Mouse (Mus musculus) forebrain, postnatal 0 days (tissue): ENCODE measurements around the gene Tmem252. TPM values are rescaled to one million over a fixed set of nuclear protein-coding genes. Genes with fewer than 3 reads are reported as not detected.

Experiments
- ATAC-seq: fragments of 200-750 bp; cut with Nextera tagmentation; 2 replicates; pipeline ENCODE4 v1.8.0; 2017; ENCODE audit warnings: mild to moderate bottlenecking, moderate library complexity
- DNase-seq: peaks from one replicate; pipeline ENCODE4 v3.0.0-alpha.2; 2015
- H3K27ac ChIP-seq: fragments of 300-500 bp; sonication (generic); 2 replicates; pipeline ENCODE4 v1.5.1; 2014; ENCODE audit warnings: low read depth, mild to moderate bottlenecking, antibody characterized with exemption, low read length, moderate library complexity, mixed read lengths
- H3K27me3 ChIP-seq: fragments of 300-500 bp; sonication (generic); 2 replicates; pipeline ENCODE4 v1.6.1; 2014; ENCODE audit warnings: mild to moderate bottlenecking, low read length, mixed read lengths; ENCODE audit not compliant: insufficient read depth
- H3K36me3 ChIP-seq: fragments of 300-500 bp; sonication (generic); 2 replicates; pipeline ENCODE4 v1.6.1; 2014; ENCODE audit warnings: mild to moderate bottlenecking, moderate library complexity; ENCODE audit not compliant: insufficient read depth
- H3K4me1 ChIP-seq: fragments of 300-500 bp; sonication (generic); 2 replicates; pipeline ENCODE4 v1.6.1; 2014; ENCODE audit warnings: antibody characterized with exemption; ENCODE audit not compliant: insufficient read depth
- H3K4me2 ChIP-seq: fragments of 300-500 bp; sonication (generic); 2 replicates; pipeline ENCODE4 v1.6.1; 2014; ENCODE audit warnings: low read depth, mild to moderate bottlenecking, moderate library complexity
- H3K4me3 ChIP-seq: fragments of 300-500 bp; sonication (generic); 2 replicates; pipeline ENCODE4 v1.5.1; 2014; ENCODE audit warnings: low read depth, low read length, mixed read lengths
- H3K9ac ChIP-seq: fragments of 300-500 bp; sonication (generic); 2 replicates; pipeline ENCODE4 v1.6.1; 2014; ENCODE audit warnings: mild to moderate bottlenecking
- H3K9me3 ChIP-seq: fragments of 300-500 bp; sonication (generic); 2 replicates; pipeline ENCODE4 v1.6.1; 2016; ENCODE audit warnings: low read length
- CTCF ChIP-seq: sonication (generic); IDR thresholded peaks from 2 replicates; pipeline ENCODE4 v1.5.1; 2016; ENCODE audit warnings: antibody characterized with exemption, control low read depth, low read depth
- WGBS: fragments of 180-500 bp; shearing (Covaris S2); extraction: QIAGEN DNeasy Blood & Tissue Kit; methylation state at CpG from one replicate; pipeline ENCODE4 v1.1.7; 2014; 5-methylcytosine and 5-hydroxymethylcytosine counted together
- polyA plus RNA-seq: library from polyadenylated mRNA; unstranded; fragments of >200 nt; fragmentation: Nextera tagmentation; extraction: Ambion mirVana; gene quantifications from 2 replicates; pipeline ENCODE4 v1.2.1, GENCODE M21; 2015
- total RNA-seq: library from RNA; depleted of rRNA; stranded (reverse); fragments of >200 nt; gene quantifications from 2 replicates; pipeline ENCODE4 v1.2.3, GENCODE M21; 2014

The Tmem252 gene
- total and polyA plus RNA-seq, 2 experiments from 2014 or later, result 0.98 to 1.2 TPM

DNA sequence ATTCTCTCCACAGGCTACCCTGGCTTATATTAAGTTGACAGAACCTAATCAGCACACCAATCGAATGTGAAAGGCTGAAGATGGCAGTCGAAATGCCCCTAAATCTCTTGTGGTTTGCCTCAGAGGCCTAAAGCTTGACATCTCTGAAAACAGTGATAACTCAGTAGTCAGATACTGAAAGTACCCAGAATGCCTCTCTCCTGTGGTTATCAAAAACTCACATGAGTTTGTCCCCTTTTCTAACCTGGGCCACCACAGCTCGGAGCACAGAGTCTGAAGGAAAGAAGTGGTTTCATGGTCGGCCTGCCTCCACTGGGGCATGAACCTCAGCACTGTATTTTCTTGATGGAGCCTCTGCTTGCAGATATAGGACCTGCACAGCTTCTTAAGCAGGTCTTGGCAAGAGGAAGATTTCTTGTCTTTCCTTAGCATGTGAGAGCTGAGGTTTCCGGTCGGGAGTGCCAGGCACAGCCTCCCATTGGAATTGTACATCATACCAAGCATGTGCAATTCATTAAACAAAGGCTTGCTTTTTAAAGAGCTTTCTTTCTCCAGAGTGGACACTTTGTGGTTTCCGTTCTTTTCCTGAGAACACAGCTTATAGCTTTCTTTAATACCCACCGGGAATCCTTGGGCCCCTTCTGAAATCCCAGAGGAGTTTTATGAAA lies 27.5 kb upstream of the Tmem252 start:
- Histone ChIP-seq H3K36me3 (no peaks in the 10 kb centered on the region), H3K9ac (no peak overlapping the region), H3K4me1 (no peaks in the 10 kb centered on the region), H3K9me3 (no peaks in the 10 kb centered on the region), H3K27me3 (no peaks in the 10 kb centered on the region; the same call in 1 of the 2 replicates), H3K27ac (no peak overlapping the region), H3K4me3 (no peak overlapping the region), H3K4me2 (no peak overlapping the region)
- 77% methylated on average over 8 of the region's 8 CpGs for WGBS
- no peak for ATAC-seq
- no peak for DNase-seq
- TF ChIP-seq CTCF, result no peak

DNA sequence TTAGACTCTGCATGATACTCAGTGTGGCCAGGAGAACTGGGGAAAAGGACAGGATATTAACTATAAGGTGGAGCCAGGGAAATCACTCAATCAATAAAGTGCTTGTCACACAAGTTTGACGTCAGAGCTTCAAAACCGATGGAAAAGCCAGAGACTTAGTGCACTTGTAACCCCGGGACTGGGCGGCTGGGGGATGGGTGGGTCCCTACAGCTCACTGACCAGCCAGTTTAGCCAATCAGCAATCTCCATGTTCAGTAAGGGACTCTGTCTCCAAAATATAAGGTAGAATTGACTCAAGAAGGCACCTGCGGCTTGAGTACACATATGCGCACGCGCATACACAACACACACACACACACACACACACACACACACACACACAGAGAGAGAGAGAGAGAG lies 25.8 kb upstream of the Tmem252 start:
- ATAC-seq, result no peak
- Histone ChIP-seq H3K9me3 (no peaks in the 10 kb centered on the region), H3K9ac (no peak overlapping the region), H3K4me3 (no peak overlapping the region), H3K36me3 (no peaks in the 10 kb centered on the region), H3K27ac (no peak overlapping the region), H3K4me2 (no peak overlapping the region), H3K4me1 (peaks cover 3% of the 10 kb centered on the region; the same call in 1 of the 2 replicates), H3K27me3 (no peaks in the 10 kb centered on the region; the same call in 1 of the 2 replicates)
- TF ChIP-seq CTCF, result no peak
- no peak for DNase-seq
- 81% methylated on average over 8 of the region's 8 CpGs for WGBS

DNA sequence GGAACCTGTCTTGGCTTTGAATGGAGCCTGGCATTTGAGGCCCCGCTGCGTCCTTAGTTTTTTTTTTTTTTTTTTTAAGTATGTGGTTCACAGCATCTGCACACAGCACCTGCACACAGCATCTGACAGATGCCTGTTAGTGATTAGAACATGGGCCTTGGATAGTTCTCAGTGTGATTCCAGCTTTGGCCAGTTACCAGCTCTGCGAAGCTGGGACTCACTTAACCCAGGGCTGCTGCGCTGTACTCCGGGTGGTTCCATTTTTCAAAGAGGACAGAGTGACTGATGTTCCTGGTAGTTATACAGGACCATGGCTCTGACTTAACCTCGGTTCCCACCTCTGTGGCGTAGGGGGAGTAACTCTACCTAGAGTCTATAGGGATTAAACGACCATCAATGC lies 23.4 kb upstream of the Tmem252 start:
- H3K9ac ChIP-seq, result no peak overlapping the region
- no peaks in the 10 kb centered on the region for H3K36me3 ChIP-seq
- DNase-seq (no peak), ATAC-seq (no peak)
- H3K9me3 ChIP-seq, result no peaks in the 10 kb centered on the region
- no peak overlapping the region for H3K4me2 ChIP-seq
- H3K27me3 ChIP-seq, result no peaks in the 10 kb centered on the region; the same call in 1 of the 2 replicates
- 53% methylated on average over 8 of the region's 8 CpGs for WGBS
- H3K4me3 ChIP-seq, result no peak overlapping the region
- no peak for TF ChIP-seq CTCF
- H3K4me1 ChIP-seq, result peaks cover 3% of the 10 kb centered on the region; the same call in 1 of the 2 replicates
- no peak overlapping the region for H3K27ac ChIP-seq

DNA sequence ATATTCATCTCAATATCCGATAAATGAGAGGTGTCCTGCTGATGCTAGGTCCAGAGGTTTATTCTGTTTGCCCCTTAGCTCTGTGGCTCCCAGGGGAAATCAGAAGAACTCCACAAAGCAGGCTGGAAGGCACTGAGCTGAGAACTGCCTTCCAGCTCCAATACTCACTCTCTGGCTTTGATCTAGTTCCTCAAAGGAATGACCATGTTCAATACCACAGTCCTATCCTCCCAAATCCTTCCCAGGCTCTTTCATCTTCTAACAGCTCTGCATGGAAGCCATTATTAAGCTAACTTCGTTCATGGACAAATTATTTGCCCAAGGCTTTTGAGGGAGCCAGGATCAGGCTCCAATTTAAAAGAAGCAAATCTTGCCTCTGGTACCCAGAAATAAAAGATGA lies 22.2 kb upstream of the Tmem252 start:
- Histone ChIP-seq H3K9me3 (no peaks in the 10 kb centered on the region), H3K4me3 (no peak overlapping the region), H3K4me2 (no peak overlapping the region), H3K27me3 (no peaks in the 10 kb centered on the region; the same call in 1 of the 2 replicates), H3K27ac (no peak overlapping the region), H3K36me3 (no peaks in the 10 kb centered on the region), H3K9ac (no peak overlapping the region), H3K4me1 (peaks cover 3% of the 10 kb centered on the region; the same call in 1 of the 2 replicates)
- ATAC-seq, result no peak
- TF ChIP-seq CTCF, result no peak
- no peak for DNase-seq
- WGBS, result 33% methylated on average over 2 of the region's 2 CpGs

DNA sequence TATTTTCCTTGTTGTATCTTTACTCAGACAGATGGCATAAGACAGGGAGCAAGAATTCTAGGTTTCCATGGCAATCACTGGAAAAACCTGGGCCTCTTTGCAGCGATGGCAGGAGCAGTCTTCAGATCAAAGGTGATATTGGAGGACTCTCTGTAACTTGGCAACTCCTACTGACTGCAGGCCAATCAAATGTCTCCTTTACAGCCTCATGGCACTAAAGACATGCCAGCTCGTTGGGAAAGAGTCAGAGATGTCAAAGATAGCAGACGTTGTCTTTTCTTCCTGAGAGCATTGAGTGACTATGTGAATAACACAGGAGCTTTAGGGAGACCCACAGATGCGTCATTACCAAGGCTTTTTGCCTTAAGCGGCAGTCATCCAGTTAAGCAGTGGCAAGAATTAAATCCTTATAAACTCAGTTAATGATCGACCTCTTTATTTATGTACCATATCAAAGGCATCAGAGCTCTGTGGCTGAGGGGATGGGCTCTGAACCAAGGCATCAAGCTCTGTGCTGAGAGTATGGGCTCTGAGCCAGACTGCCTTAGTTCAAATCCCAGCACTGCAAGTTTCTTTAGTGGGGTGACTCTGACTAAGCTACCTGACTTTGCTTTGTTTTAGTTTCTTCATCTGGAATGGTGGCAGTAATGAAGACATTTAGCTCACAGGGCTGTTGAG lies 21.3 kb upstream of the Tmem252 start:
- TF ChIP-seq CTCF, result no peak
- WGBS, result 21% methylated on average over 6 of the region's 6 CpGs
- Histone ChIP-seq H3K27me3 (no peaks in the 10 kb centered on the region; the same call in 1 of the 2 replicates), H3K36me3 (no peaks in the 10 kb centered on the region), H3K9me3 (no peaks in the 10 kb centered on the region), H3K4me3 (no peak overlapping the region), H3K9ac (no peak overlapping the region), H3K4me1 (peaks cover 3% of the 10 kb centered on the region; the same call in 1 of the 2 replicates), H3K27ac (no peak overlapping the region), H3K4me2 (no peak overlapping the region)
- DNase-seq (peak; percentile 60), ATAC-seq (peak; percentile 80)

DNA sequence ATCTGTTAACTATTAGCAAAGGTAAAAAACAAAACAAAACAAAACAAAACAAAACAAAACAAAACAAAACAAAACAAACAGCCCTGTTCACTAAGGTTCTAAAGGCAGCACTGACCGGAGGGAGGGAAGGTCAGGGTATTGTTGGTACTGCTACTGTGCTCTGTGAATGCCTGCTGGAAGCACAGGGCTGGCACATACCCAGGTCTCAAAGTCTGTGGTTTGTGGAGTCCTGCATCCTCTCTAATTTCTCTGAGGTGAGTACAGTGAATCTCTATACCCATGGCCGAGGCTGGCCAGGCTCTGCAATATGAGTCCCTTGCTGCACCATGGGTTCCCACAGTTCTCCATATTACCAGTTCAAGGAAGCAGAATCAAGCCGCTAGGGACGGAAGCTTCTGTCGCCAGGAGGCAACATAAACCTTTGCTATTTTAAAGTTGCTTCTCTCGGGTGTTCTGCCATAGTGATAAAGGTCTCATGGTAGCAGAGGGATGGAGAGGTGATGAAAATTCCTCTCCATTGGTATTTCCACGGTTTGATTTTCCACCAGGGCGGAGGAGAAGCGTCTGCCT lies 20.5 kb upstream of the Tmem252 start:
- no peak overlapping the region for H3K27ac ChIP-seq
- 81% methylated on average over 9 of the region's 9 CpGs for WGBS
- no peak for ATAC-seq

DNA sequence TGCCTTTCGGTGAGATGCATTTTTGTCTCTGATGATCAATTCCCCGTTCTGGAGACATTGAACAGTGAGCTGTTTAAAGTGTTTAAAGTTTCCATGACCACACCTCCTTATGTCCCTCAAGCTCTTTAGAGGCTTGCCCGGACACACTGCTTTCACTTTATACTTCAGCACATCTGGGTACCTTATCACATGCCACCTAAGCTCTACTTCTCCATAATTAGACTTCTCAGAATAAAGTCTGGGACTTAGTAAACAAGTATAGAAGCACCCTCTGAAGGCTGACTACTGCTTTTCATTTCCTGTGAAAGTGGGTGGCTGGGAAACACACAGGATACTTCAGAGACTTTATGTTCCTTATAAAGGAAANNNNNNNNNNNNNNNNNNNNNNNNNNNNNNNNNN lies 16.8 kb upstream of the Tmem252 start:
- no peak overlapping the region for H3K27ac ChIP-seq
- H3K27me3 ChIP-seq, result no peaks in the 10 kb centered on the region
- no peak for TF ChIP-seq CTCF
- H3K36me3 ChIP-seq, result no peaks in the 10 kb centered on the region
- no peaks in the 10 kb centered on the region for H3K9me3 ChIP-seq
- DNase-seq (no peak), ATAC-seq (no peak)
- no peak overlapping the region for H3K4me3 ChIP-seq
- WGBS, result 83% methylated on average over 3 of the region's 3 CpGs
- H3K4me1 ChIP-seq, result peaks cover 3% of the 10 kb centered on the region; the same call in 1 of the 2 replicates
- H3K9ac ChIP-seq, result no peak overlapping the region
- H3K4me2 ChIP-seq, result no peak overlapping the region

More for the DNA sequence above, 20.5 kb upstream of the Tmem252 start:
- peaks cover 3% of the 10 kb centered on the region; the same call in 1 of the 2 replicates for H3K4me1 ChIP-seq
- DNase-seq, result no peak
- H3K4me3 ChIP-seq, result no peak overlapping the region
- no peak overlapping the region for H3K9ac ChIP-seq
- no peak overlapping the region for H3K4me2 ChIP-seq
- H3K27me3 ChIP-seq, result no peaks in the 10 kb centered on the region
- no peaks in the 10 kb centered on the region for H3K9me3 ChIP-seq
- no peak for TF ChIP-seq CTCF
- H3K36me3 ChIP-seq, result no peaks in the 10 kb centered on the region
